ENCODE assay signal across 9 mouse cellular contexts in the genomic region with DNA sequence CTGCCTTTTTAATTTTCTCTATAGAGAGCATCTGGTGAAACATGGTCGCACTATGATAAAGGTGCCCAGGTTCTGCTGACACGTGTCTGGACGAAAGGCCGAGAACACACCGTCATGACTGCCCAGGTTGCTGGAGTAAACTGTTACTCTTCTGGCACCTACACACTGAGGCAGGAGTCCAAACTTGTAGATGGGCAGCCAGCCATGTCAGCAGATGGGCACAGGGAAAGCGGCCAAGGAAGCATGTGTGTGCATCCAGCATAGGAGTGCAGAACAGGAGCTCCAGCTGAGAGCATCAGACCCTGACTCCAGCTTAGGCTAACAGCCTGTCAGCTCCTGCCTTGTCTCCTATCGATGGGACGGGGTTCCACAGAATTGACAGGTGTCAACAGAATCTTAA. TPM values are rescaled to one million over a fixed set of nuclear protein-coding genes. Genes with fewer than 3 reads are reported as not detected.
DNase-seq lines count a peak whose midpoint lies in the region; ATAC-seq lines count a peak whose summit lies in the region.
"Had no signal": no experiment of that assay in that cellular context is flagged by ENCODE, and none has a peak within 500 bp of the region (broad histone marks: within the 10 kb centered on the region; RNA-seq: fewer than 3 reads in every experiment).

No protein-coding gene starts in this region.

- ATAC-seq in erythroblast, adult 5-6 weeks (replicated peaks; ENCODE audit: low FRiP score, poor library complexity, severe bottlenecking), result no peak

- peak; percentile 47 for DNase-seq in adrenal gland, postnatal 10 days
- DNase-seq in adrenal gland, adult 18-20 months (ENCODE audit: low spot score in 2 of 2), result no peak
- peak; percentile 10 for DNase-seq in ovary, adult 18-20 months (ENCODE audit: low spot score)
- no peak for DNase-seq in ovary, postnatal 10 days (ENCODE audit: low spot score)
- DNase-seq in heart, postnatal 4 days, result peak; percentile 71
- peak; percentile 70 to 84 for DNase-seq in left cerebral cortex, adult 8-10 months (ENCODE audit: low spot score in 2 of 2)
- peak; percentile 49 for DNase-seq in telencephalon, adult 2 months (ENCODE audit: low read depth, low spot score)

RNA-seq across cellular contexts. Expression of gene Commd3, which starts 37.1 kb away (rescaled TPM):
- 100 to 1,000 TPM; 111 to 122 TPM for total RNA-seq in adrenal gland, postnatal 10 days (2021)
- total RNA-seq in adrenal gland, adult 18-20 months (2021), result 100 to 1,000 TPM; 105 to 112 TPM
- total RNA-seq in heart, postnatal 4 days (2021), result 100 to 1,000 TPM; 126 to 140 TPM
- total RNA-seq in left cerebral cortex, adult 8-10 months (2022), result 100 to 1,000 TPM in 1 of 4 experiments, 10 to 100 TPM in 3; 85.0 to 101 (median 91.1) TPM
- total RNA-seq in erythroblast, adult 5-6 weeks (2015; ENCODE audit: low replicate concordance), result 32.6 and 37.3 TPM in 2 replicates
- total RNA-seq in erythroblast, adult 5-6 weeks (2017; ENCODE audit: low replicate concordance), result 34.3 and 51.4 TPM in 2 replicates

RNA-seq across cellular contexts. Expression of gene Bmi1, which starts 41.8 kb away (rescaled TPM):
- 10 to 100 TPM; 38.9 to 48.8 TPM for total RNA-seq in adrenal gland, postnatal 10 days (2021)
- 10 to 100 TPM; 63.8 to 81.4 TPM for total RNA-seq in adrenal gland, adult 18-20 months (2021)
- total RNA-seq in heart, postnatal 4 days (2021), result 10 to 100 TPM; 63.8 to 69.2 TPM
- total RNA-seq in left cerebral cortex, adult 8-10 months (2022), result 10 to 100 TPM; 45.0 to 53.8 (median 49.1) TPM
- 10.8 and 11.5 TPM in 2 replicates for total RNA-seq in erythroblast, adult 5-6 weeks (2015; ENCODE audit: low replicate concordance)
- total RNA-seq in erythroblast, adult 5-6 weeks (2017; ENCODE audit: low replicate concordance), result 5.3 and 14.9 TPM in 2 replicates

RNA-seq across cellular contexts. Expression of gene Spag6, which starts 58.8 kb away (rescaled TPM):
- 1 to 10 TPM in 1 of 2 experiments, under 1 TPM in 1; 0.69 to 1.3 TPM for total RNA-seq in adrenal gland, postnatal 10 days (2021)
- under 1 TPM; 0.51 to 0.66 TPM for total RNA-seq in adrenal gland, adult 18-20 months (2021)
- total RNA-seq in heart, postnatal 4 days (2021), result under 1 TPM; 0.56 to 0.57 TPM
- total RNA-seq in left cerebral cortex, adult 8-10 months (2022), result 10 to 100 TPM in 2 of 4 experiments, 1 to 10 TPM in 2; 8.9 to 13.3 (median 10.2) TPM
- total RNA-seq in erythroblast, adult 5-6 weeks (2015; ENCODE audit: low replicate concordance), result not detected in 2 replicates
- total RNA-seq in erythroblast, adult 5-6 weeks (2017; ENCODE audit: low replicate concordance), result 0.60 TPM in 1 of 2 replicates, not detected in the other
- total RNA-seq: hematopoietic stem cell, adult 5-6 weeks had no signal

Comparison
In these comparisons a context has a peak if more than half of its experiments do, and no peak if none do; other contexts are left out.
1. DNase-seq: peak in adrenal gland, postnatal 10 days (single experiment), ovary, adult 18-20 months (single experiment), heart, postnatal 4 days (single experiment), left cerebral cortex, adult 8-10 months (2 of 2) and telencephalon, adult 2 months (single experiment); none in adrenal gland, adult 18-20 months (0 of 2) and ovary, postnatal 10 days (single experiment).
2. RNA of gene Spag6, which starts 58.8 kb away (total RNA-seq): 8.9 to 13.3 TPM in left cerebral cortex, adult 8-10 months; 0.69 to 1.3 TPM in adrenal gland, postnatal 10 days, 0.51 to 0.66 TPM in adrenal gland, adult 18-20 months, 0.60 TPM in erythroblast, adult 5-6 weeks and 0.56 to 0.57 TPM in heart, postnatal 4 days; every median in the first group is over 4 times any median in the second.